Mouse (Mus musculus) adipocyte (in vitro differentiated cells): ENCODE measurements around the gene Psmd5.
"Not testable (repeated sequence)": the region's sequence is repeated elsewhere in the genome, so short reads cannot be mapped to it uniquely, and the experiment has no call there.

Experiments used
- DNase-seq: peaks from one replicate; pipeline ENCODE4 v3.0.0-alpha.2; 2016; ENCODE audit warnings: low spot score

The Psmd5 gene

DNA sequence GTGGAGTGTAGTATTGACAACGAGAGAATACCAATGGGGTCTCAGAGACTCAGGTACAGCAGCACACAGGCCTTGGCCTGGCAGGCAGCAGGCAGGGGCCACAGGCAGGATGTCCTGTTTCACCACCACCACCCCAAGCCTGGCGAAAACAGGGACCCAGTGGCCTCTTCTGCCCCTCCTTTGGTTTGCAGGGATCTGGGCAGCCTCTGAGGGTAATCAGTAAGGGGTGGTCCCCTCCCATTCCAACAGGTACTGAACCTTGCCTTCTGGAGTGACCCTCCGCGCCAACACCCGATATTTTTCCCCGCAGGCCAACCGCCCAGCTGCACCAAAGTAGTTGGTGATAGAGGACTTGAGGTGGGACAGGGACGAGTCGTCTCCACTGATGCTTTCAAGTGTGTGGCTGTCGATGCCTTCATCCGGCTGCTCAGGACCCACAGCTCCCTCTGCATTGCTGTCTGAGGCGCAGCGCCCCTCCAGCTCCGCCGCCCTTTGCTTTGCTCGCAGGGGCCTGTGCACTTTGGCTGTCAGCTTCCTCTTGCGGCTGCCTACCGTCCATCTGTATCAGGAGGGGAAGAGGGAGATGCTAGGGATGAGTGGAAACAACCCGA, 20.8 kb upstream of the Psmd5 start:
- no peak for DNase-seq

GRCm38 (mm10) chr2:34893950-34894349, 19.2 kb upstream of the Psmd5 start:
- DNase-seq, result no peak

GRCm38 (mm10) chr2:34884186-34884585, 9.4 kb upstream of the Psmd5 start:
- no peak for DNase-seq

GRCm38 (mm10) chr2:34883190-34883589, 8.4 kb upstream of the Psmd5 start:
- DNase-seq, result no peak

DNA sequence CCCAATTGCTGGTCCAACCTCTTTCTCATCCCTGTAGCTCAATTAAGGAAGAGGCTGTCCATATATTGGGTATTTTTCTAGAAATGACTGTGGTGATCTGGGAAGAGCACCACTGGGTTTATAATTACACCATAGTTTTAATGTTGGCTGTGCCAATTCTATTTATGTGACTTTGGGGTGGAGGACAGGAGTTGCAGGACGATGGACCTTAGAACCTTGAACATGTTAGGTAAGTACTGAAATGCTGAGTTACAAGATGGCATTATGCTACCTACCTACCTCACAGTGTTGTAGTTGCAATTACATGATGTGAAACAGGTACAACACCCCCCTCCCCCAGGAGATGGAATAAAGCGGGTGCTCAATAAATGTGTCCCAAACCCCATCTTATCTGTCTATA, 8.0 kb upstream of the Psmd5 start:
- no peak for DNase-seq

- no peak for DNase-seq
These were observed 5.3 kb upstream of the Psmd5 start for GRCm38 (mm10) chr2:34880054-34880453.

GRCm38 (mm10) chr2:34874271-34874670, 497 bp downstream of the Psmd5 start, which contains the start of gene Cutal:
TSS of gene Cutal (plus strand) at chr2:34874396.
- no peak for DNase-seq

- DNase-seq, result peak; percentile 100
These were observed 4.0 kb downstream of the Psmd5 start for GRCm38 (mm10) chr2:34870520-34871474.

GRCm38 (mm10) chr2:34869680-34870079, 5.1 kb downstream of the Psmd5 start:
- DNase-seq, result peak; percentile 55

DNA sequence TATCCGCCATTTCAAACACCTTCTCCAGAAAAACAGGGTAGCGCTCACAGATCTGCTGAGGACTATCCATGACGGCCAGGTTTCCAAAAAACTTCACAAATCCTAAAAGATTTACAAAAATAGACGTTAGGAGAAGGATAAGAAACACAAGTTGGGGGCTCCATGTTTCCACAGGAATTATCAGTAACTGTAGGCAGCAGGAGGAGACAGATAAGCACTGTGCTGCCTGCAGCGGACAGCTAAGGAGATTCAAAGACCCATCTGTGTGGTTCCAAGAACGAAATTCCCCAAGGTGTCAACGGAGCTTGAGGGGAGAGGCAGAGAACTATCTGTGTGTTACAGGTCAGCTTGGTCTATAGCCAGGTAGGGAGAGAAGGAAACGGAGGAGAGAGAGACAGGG, 17.0 kb downstream of the Psmd5 start:
- no peak for DNase-seq

GRCm38 (mm10) chr2:34855265-34855664, 19.5 kb downstream of the Psmd5 start:
- no peak for DNase-seq

GRCm38 (mm10) chr2:34847702-34848101, 27.1 kb downstream of the Psmd5 start:
- no peak for DNase-seq

DNA sequence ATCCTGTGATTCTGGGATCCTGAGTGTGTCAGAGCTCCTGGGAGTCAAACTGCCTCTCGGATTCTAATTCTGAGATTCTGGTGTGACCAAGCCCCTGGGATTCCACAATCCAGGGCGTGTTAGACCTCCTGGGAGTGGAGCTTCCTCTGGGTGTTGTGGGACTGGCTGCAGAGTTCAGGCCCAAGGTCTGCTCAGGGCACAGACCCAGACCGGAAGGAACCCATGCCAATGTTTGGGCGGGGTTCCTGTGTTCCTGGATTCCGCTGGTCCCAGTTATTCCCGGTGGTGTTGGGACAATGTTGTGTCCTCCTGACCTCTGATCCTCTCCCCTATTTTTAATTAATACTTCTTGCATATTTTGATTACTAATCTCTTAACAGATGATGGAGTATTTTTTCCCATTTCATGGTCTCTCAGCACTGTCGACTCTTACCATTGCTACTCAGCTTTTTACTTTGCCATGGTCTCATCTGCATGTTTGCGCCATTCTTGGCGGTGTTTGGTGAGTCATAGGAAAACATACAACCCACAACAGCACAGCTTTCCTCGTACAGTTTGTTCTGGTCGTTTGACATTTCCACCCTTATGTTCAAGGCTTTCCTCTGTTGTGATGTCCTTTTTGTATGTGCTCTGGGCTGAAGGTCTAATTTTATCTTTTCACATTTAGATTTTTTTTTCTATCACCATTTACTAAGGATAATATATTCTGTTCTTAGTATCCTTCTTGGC, 31.4 kb downstream of the Psmd5 start:
- no peak for DNase-seq

DNA sequence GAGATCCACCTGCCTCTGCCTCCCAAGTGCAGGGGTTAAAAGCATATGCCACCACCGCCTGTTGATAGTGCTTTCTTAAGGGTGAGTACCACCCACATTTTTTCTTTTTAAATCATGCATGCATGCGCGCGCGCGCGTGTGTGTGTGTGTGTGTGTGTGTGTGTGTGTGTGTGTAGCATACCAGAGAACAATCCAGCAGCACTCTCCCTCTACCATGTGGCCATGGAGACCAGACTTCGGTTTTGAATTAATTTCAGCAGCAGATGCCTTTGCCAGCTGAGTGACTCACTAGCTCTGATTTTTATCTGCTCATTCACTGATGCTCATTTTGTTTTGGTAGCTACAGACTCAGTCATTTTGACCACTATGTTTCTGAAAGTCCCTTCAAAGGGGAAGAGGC, 33.1 kb downstream of the Psmd5 start:
- no peak for DNase-seq

DNA sequence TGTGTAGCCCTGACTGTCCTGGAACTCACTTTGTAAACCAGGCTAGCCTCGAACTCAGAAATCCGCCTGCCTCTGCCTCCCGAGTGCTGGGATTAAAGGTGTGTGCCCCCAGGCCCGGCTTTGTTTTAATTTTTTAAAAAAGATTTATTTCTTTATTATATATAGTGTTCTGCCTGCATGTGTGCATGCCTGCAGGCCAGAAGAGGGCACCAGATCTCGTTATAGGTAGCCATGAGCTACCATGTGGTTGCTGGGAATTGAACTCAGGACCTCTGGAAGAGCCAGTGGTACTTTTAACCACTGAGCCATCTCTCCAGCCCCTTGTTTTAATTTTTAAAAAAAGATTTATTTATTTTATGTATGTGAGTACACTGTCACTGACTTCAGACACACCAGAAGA, 34.6 kb downstream of the Psmd5 start:
- DNase-seq, result not testable (repeated sequence)

DNA sequence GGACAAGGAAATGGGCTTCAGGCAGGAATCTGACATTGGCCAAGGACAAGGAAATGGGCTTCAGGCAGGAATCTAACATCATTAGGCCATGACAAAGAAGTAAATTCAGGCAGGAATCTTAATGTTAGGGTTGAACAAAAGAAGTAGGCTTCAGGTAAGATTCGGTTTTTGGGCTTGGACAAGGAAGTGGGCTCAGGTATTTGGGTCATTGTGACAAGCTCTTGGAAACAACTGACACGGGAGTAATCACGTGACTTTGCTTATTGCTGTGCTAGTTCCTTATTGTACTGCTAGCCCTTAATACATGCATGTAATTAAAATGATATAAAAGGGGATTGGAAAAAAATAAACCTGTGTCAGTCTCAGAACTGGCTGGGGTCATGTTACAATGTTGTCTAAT, 39.1 kb downstream of the Psmd5 start:
- DNase-seq, result no peak

- DNase-seq, result no peak
These were observed 41.1 kb downstream of the Psmd5 start for GRCm38 (mm10) chr2:34833624-34834023.

DNA sequence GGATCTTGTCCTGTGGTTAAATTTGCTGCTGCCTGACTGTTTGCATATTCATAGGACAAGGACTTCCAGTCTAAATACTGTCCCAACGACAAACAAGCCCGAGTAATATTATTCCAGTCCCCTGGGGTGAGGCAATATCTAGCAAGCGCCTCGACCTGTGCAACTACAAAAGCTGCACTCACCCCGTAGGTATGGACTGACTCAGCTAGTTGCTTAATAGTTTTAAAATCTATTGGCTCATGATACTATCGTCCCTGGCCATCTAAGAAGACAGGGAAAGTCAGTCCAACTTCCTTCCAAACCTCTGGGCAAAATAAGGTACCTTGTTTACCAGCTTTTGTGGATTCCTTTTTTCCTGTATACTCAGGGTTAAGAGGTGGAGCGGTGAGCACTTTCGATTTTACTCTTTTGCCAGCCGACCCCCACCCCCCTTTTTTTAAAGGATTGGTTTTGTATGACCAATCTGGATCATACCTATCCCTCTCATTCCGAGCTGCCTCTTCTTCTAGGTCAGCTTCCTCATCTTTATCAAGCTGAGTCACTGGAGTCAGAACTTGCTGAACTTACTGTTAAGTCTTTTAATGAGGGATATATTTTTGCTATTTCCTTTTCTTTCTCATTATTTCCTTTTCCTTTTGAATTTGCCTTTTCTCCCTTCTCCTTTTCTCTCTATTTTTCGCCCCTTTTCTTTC, 41.9 kb downstream of the Psmd5 start, which contains the start of gene Gm34653:
TSS of gene Gm34653 (plus strand) at position 242 of the 692 bp plus-strand sequence.
- not testable (repeated sequence) for DNase-seq

DNA sequence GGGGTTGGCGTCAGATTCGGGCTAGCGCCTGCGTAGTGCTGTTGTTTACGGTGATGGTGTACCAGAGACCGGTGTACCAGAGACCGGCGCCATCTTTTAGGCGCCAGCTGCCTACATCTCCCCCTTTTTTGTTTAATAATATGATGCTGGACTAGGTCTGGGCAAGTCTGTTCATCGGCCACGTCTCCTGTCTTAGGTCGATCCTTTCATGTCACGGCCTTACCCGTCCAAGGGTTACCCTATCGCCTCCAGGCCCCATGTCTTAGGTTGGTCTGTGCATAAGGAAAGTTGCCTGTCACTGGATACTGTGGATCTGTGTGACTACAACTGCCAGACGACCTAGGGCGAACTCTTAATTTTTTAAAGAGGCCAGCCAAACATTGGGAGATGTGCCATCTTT, 44.7 kb downstream of the Psmd5 start:
- not testable (repeated sequence) for DNase-seq

GRCm38 (mm10) chr2:34828026-34828425, 46.7 kb downstream of the Psmd5 start:
- peak; percentile 83 for DNase-seq

- peak; percentile 43 for DNase-seq
These were observed 47.2 kb downstream of the Psmd5 start for GRCm38 (mm10) chr2:34827591-34827990.
